Mouse (Mus musculus) embryonic fibroblast, embryonic 13.5 days (primary cell): ENCODE data around the gene Gm9833.

Experiments
- CTCF ChIP-seq: IDR thresholded peaks from 2 replicates; pipeline ENCODE4 v1.5.1; 2011; ENCODE audit warnings: mild to moderate bottlenecking, control low read depth, low read length, moderate library complexity, borderline replicate concordance; ENCODE audit not compliant: insufficient read depth
- POLR2A ChIP-seq: IDR thresholded peaks from 2 replicates; pipeline ENCODE4 v1.6.1; 2011; ENCODE audit warnings: low read depth, mild to moderate bottlenecking, control low read depth, low read length, moderate library complexity

DNA sequence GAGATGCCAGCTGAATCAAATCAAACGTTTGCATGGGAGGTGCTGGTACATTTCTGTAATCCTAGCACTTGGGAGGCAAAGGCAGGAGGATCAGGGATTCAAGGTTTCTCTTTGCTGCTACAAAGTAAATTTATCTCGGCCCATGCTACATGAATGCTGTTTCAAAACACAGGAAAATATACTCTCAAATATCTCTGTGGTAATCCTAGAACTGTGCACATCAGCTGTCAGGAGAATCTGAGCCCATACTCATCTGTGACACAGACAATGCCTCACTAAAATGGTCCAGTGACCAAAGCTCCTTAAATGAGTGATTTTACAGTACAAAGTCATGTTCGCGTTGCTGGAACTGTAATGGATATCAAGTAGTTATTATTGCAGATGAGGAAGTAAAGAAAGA, 24.3 kb downstream of the Gm9833 start:
- TF ChIP-seq POLR2A = no peak
- no peak for TF ChIP-seq CTCF
